Mouse (Mus musculus) liver, embryonic 13.5 days (tissue): ENCODE data around the gene Asns. TPM values are rescaled to one million over a fixed set of nuclear protein-coding genes. Genes with fewer than 3 reads are reported as not detected.

Experiments used
- ATAC-seq: fragments of 200-750 bp; cut with Nextera tagmentation; 2 replicates; pipeline ENCODE4 v1.8.0; 2017; ENCODE audit warnings: low read depth, mild to moderate bottlenecking, moderate number of reproducible peaks, moderate library complexity
- DNase-seq: peaks from one replicate; pipeline ENCODE4 v3.0.0; 2022
- H3K27ac ChIP-seq: fragments of 300-500 bp; sonication (generic); 2 replicates; pipeline ENCODE4 v1.5.1; 2015; ENCODE audit warnings: moderate library complexity, mild to moderate bottlenecking, inconsistent platforms
- H3K27me3 ChIP-seq: fragments of 300-500 bp; sonication (generic); 2 replicates; pipeline ENCODE4 v1.6.1; 2015; ENCODE audit warnings: mild to moderate bottlenecking, inconsistent platforms
- H3K36me3 ChIP-seq: fragments of 300-500 bp; sonication (generic); 2 replicates; pipeline ENCODE4 v1.6.1; 2015; ENCODE audit warnings: mild to moderate bottlenecking, inconsistent platforms
- H3K4me1 ChIP-seq: fragments of 300-500 bp; sonication (generic); replicated peaks from 2 replicates; pipeline ENCODE4 v1.6.1; 2015; ENCODE audit warnings: inconsistent platforms
- H3K4me2 ChIP-seq: fragments of 300-500 bp; sonication (generic); 2 replicates; pipeline ENCODE4 v1.6.1; 2015; ENCODE audit warnings: inconsistent platforms, mild to moderate bottlenecking, moderate library complexity
- H3K4me3 ChIP-seq: fragments of 300-500 bp; sonication (generic); replicated peaks from 2 replicates; pipeline ENCODE4 v1.5.1; 2015; ENCODE audit warnings: mild to moderate bottlenecking, inconsistent platforms
- H3K9ac ChIP-seq: fragments of 300-500 bp; sonication (generic); 2 replicates; pipeline ENCODE4 v1.6.1; 2015; ENCODE audit warnings: mild to moderate bottlenecking, inconsistent platforms
- H3K9me3 ChIP-seq: fragments of 300-500 bp; sonication (generic); replicated peaks from 2 replicates; pipeline ENCODE4 v1.6.1; 2016; ENCODE audit warnings: inconsistent platforms
- WGBS: fragments of 180-500 bp; shearing (Covaris S2); methylation state at CpG from one replicate; pipeline ENCODE4 v1.1.7; 2015; ENCODE audit not compliant: insufficient replicate concordance; 5-methylcytosine and 5-hydroxymethylcytosine counted together
- polyA plus RNA-seq: library from polyadenylated mRNA; unstranded; fragments of >200 nt; fragmentation: Nextera tagmentation; extraction: Ambion mirVana; gene quantifications from 2 replicates; pipeline ENCODE4 v1.2.1, GENCODE M21; 2015

The Asns gene
- polyA plus RNA-seq, 1 experiment from 2014 or later = 375 TPM

- Histone ChIP-seq H3K4me2 (no peak overlapping the region), H3K27ac (no peak overlapping the region), H3K36me3 (no peaks in the 10 kb centered on the region), H3K9me3 (no peaks in the 10 kb centered on the region), H3K4me3 (no peak overlapping the region), H3K27me3 (no peaks in the 10 kb centered on the region), H3K9ac (no peak overlapping the region), H3K4me1 (peaks cover 9% of the 10 kb centered on the region)
- WGBS = 57% methylated on average over 1 of the region's 1 CpGs
- ATAC-seq (no peak), DNase-seq (no peak)
Measured at GRCm38 (mm10) chr6:7706796-7707195, 13.7 kb upstream of the Asns start.

GRCm38 (mm10) chr6:7697999-7698699 lies 5.1 kb upstream of the Asns start:
- 24% methylated on average over 6 of the region's 6 CpGs for WGBS
- DNase-seq = peak; percentile 66
- H3K9ac ChIP-seq = peak overlapping the region; percentile 52; the same call in 1 of the 2 replicates

GRCm38 (mm10) chr6:7697077-7697643 lies 4.1 kb upstream of the Asns start:
- peak overlapping the region; percentile 59 for H3K4me2 ChIP-seq
- peak overlapping the region; percentile 94 for H3K27ac ChIP-seq
- H3K9ac ChIP-seq = peak overlapping the region; percentile 52; the same call in 1 of the 2 replicates
- no peaks in the 10 kb centered on the region for H3K9me3 ChIP-seq
- peaks cover 61% of the 10 kb centered on the region for H3K4me1 ChIP-seq
- 33% methylated on average over 4 of the region's 4 CpGs for WGBS
- H3K4me3 ChIP-seq = 0 out of 2 replicates have a peak overlapping the region, but pooled peaks have one; percentile 2
- no peaks in the 10 kb centered on the region for H3K27me3 ChIP-seq
- ATAC-seq (no peak), DNase-seq (no peak)
- H3K36me3 ChIP-seq = no peaks in the 10 kb centered on the region

More at GRCm38 (mm10) chr6:7697999-7698699, 5.1 kb upstream of the Asns start:
- Histone ChIP-seq H3K9me3 (no peaks in the 10 kb centered on the region), H3K36me3 (no peaks in the 10 kb centered on the region), H3K27me3 (no peaks in the 10 kb centered on the region), H3K4me3 (peak overlapping the region; percentile 2; the same call in 1 of the 2 replicates), H3K4me2 (peak overlapping the region; percentile 59), H3K27ac (peak overlapping the region; percentile 94), H3K4me1 (peaks cover 60% of the 10 kb centered on the region)
- ATAC-seq = peak; percentile 82

GRCm38 (mm10) chr6:7696641-7697040 lies 3.6 kb upstream of the Asns start:
- Histone ChIP-seq H3K4me3 (no peak overlapping the region), H3K9ac (peak overlapping the region; percentile 47), H3K27ac (peak overlapping the region; percentile 94), H3K9me3 (no peaks in the 10 kb centered on the region), H3K36me3 (no peaks in the 10 kb centered on the region), H3K27me3 (no peaks in the 10 kb centered on the region), H3K4me1 (peaks cover 62% of the 10 kb centered on the region), H3K4me2 (peak overlapping the region; percentile 34)
- ATAC-seq (no peak), DNase-seq (peak; percentile 40)
- 34% methylated on average over 3 of the region's 3 CpGs for WGBS

- Histone ChIP-seq H3K9ac (no peak overlapping the region), H3K4me3 (no peak overlapping the region), H3K36me3 (no peaks in the 10 kb centered on the region), H3K27me3 (no peaks in the 10 kb centered on the region), H3K9me3 (no peaks in the 10 kb centered on the region), H3K27ac (peak overlapping the region; percentile 94), H3K4me2 (no peak overlapping the region), H3K4me1 (peaks cover 69% of the 10 kb centered on the region)
- DNase-seq = no peak
- WGBS = 34% methylated on average over 4 of the region's 4 CpGs
- ATAC-seq = no peak
Measured at GRCm38 (mm10) chr6:7695901-7696300, 2.8 kb upstream of the Asns start.

- no peaks in the 10 kb centered on the region for H3K9me3 ChIP-seq
- peaks cover 79% of the 10 kb centered on the region for H3K4me1 ChIP-seq
- peak overlapping the region; percentile 93 for H3K27ac ChIP-seq
- peak overlapping the region; percentile 82 for H3K4me2 ChIP-seq
- H3K4me3 ChIP-seq = peak overlapping the region; percentile 86; the same call in 1 of the 2 replicates
- no peak for ATAC-seq
- H3K9ac ChIP-seq = peak overlapping the region; percentile 60; the same call in 1 of the 2 replicates
- DNase-seq = no peak
- WGBS = 53% methylated on average over 5 of the region's 5 CpGs
- H3K36me3 ChIP-seq = peaks cover 12% of the 10 kb centered on the region
- no peaks in the 10 kb centered on the region for H3K27me3 ChIP-seq
Measured at GRCm38 (mm10) chr6:7693666-7694065, 612 bp upstream of the Asns start.

- Histone ChIP-seq H3K36me3 (peaks cover 20% of the 10 kb centered on the region), H3K4me1 (peaks cover 76% of the 10 kb centered on the region), H3K9ac (peak overlapping the region; percentile 94), H3K4me2 (peak overlapping the region; percentile 82), H3K4me3 (peak overlapping the region; percentile 86), H3K27ac (peak overlapping the region; percentile 93), H3K27me3 (no peaks in the 10 kb centered on the region), H3K9me3 (no peaks in the 10 kb centered on the region)
- WGBS = 1% methylated on average over 12 of the region's 12 CpGs
- ATAC-seq (peak; percentile 32), DNase-seq (no peak)
Measured at GRCm38 (mm10) chr6:7692451-7692850, 603 bp downstream of the Asns start.

GRCm38 (mm10) chr6:7692037-7692436 lies 1.0 kb downstream of the Asns start:
- H3K27ac ChIP-seq = no peak overlapping the region
- no peaks in the 10 kb centered on the region for H3K9me3 ChIP-seq
- no peak for ATAC-seq
- no peaks in the 10 kb centered on the region for H3K27me3 ChIP-seq
- H3K4me2 ChIP-seq = peak overlapping the region; percentile 82
- peak overlapping the region; percentile 86 for H3K4me3 ChIP-seq
- peak overlapping the region; percentile 94 for H3K9ac ChIP-seq
- DNase-seq = no peak
- 20% methylated on average over 15 of the region's 15 CpGs for WGBS
- H3K4me1 ChIP-seq = peaks cover 76% of the 10 kb centered on the region
- peaks cover 24% of the 10 kb centered on the region for H3K36me3 ChIP-seq

GRCm38 (mm10) chr6:7690456-7690855 lies 2.6 kb downstream of the Asns start:
- Histone ChIP-seq H3K9me3 (no peaks in the 10 kb centered on the region), H3K4me2 (peak overlapping the region; percentile 82), H3K36me3 (peaks cover 40% of the 10 kb centered on the region), H3K27me3 (no peaks in the 10 kb centered on the region), H3K27ac (peak overlapping the region; percentile 35), H3K4me1 (peaks cover 71% of the 10 kb centered on the region), H3K4me3 (peak overlapping the region; percentile 86), H3K9ac (peak overlapping the region; percentile 94)
- DNase-seq = no peak
- WGBS = 64% methylated on average over 9 of the region's 9 CpGs
- no peak for ATAC-seq

- no peak for DNase-seq
- 67% methylated on average over 12 of the region's 12 CpGs for WGBS
- H3K9ac ChIP-seq = peak overlapping the region; percentile 48
- peak overlapping the region; percentile 17; the same call in 1 of the 2 replicates for H3K4me3 ChIP-seq
- H3K36me3 ChIP-seq = peaks cover 51% of the 10 kb centered on the region
- peak overlapping the region; percentile 82 for H3K4me2 ChIP-seq
- peak overlapping the region; percentile 14; the same call in 1 of the 2 replicates for H3K27ac ChIP-seq
- no peak for ATAC-seq
- no peaks in the 10 kb centered on the region for H3K27me3 ChIP-seq
- H3K9me3 ChIP-seq = no peaks in the 10 kb centered on the region
- peaks cover 62% of the 10 kb centered on the region for H3K4me1 ChIP-seq
Measured at GRCm38 (mm10) chr6:7689180-7689579, 3.9 kb downstream of the Asns start.

- Histone ChIP-seq H3K36me3 (peaks cover 79% of the 10 kb centered on the region), H3K4me1 (peaks cover 47% of the 10 kb centered on the region), H3K27ac (0 out of 2 replicates have a peak overlapping the region, but pooled peaks have one; percentile 13), H3K4me3 (no peak overlapping the region), H3K9me3 (no peaks in the 10 kb centered on the region), H3K9ac (no peak overlapping the region), H3K4me2 (no peak overlapping the region), H3K27me3 (no peaks in the 10 kb centered on the region)
- ATAC-seq (no peak), DNase-seq (no peak)
- 50% methylated on average over 2 of the region's 2 CpGs for WGBS
Measured at GRCm38 (mm10) chr6:7686047-7686446, 7.0 kb downstream of the Asns start.
